Mouse (Mus musculus) liver, embryonic 16.5 days (tissue): ENCODE results near the gene Aqp5. TPM values are rescaled to one million over a fixed set of nuclear protein-coding genes. Genes with fewer than 3 reads are reported as not detected.

Experiments
- ATAC-seq: fragments of 200-750 bp; cut with Nextera tagmentation; 2 replicates; pipeline ENCODE4 v1.8.0; 2017; ENCODE audit warnings: low read depth, mild to moderate bottlenecking, moderate number of reproducible peaks, moderate library complexity
- H3K27ac ChIP-seq: fragments of 300-500 bp; sonication (generic); 2 replicates; pipeline ENCODE4 v1.5.1; 2014; ENCODE audit warnings: mild to moderate bottlenecking, low read length
- H3K27me3 ChIP-seq: fragments of 300-500 bp; sonication (generic); 2 replicates; pipeline ENCODE4 v1.6.1; 2014; ENCODE audit warnings: low read depth, low read length, mixed read lengths; ENCODE audit not compliant: control insufficient read depth, insufficient read depth
- H3K36me3 ChIP-seq: fragments of 300-500 bp; sonication (generic); 2 replicates; pipeline ENCODE4 v1.6.1; 2014; ENCODE audit warnings: mild to moderate bottlenecking; ENCODE audit not compliant: control insufficient read depth, insufficient read depth
- H3K4me1 ChIP-seq: fragments of 300-500 bp; sonication (generic); 2 replicates; pipeline ENCODE4 v1.6.1; 2014; ENCODE audit warnings: low read depth, low read length, mixed read lengths; ENCODE audit not compliant: control insufficient read depth
- H3K4me2 ChIP-seq: fragments of 300-500 bp; sonication (generic); 2 replicates; pipeline ENCODE4 v1.6.1; 2014; ENCODE audit warnings: low read depth, low read length, mixed read lengths
- H3K4me3 ChIP-seq: fragments of 300-500 bp; sonication (generic); 2 replicates; pipeline ENCODE4 v1.5.1; 2014; ENCODE audit warnings: low read depth, mild to moderate bottlenecking, low read length
- H3K9ac ChIP-seq: fragments of 300-500 bp; sonication (generic); 2 replicates; pipeline ENCODE4 v1.6.1; 2014; ENCODE audit warnings: low read depth, low read length
- H3K9me3 ChIP-seq: fragments of 300-500 bp; sonication (generic); replicated peaks from 2 replicates; pipeline ENCODE4 v1.6.1; 2016; ENCODE audit warnings: low read length; ENCODE audit not compliant: control insufficient read depth
- WGBS: fragments of 180-500 bp; shearing (Covaris S2); extraction: QIAGEN DNeasy Blood & Tissue Kit; methylation state at CpG from one replicate; pipeline ENCODE4 v1.1.7; 2014; ENCODE audit not compliant: insufficient replicate concordance; 5-methylcytosine and 5-hydroxymethylcytosine counted together
- polyA plus RNA-seq: library from polyadenylated mRNA; unstranded; fragments of >200 nt; fragmentation: Nextera tagmentation; extraction: Ambion mirVana; gene quantifications from 2 replicates; pipeline ENCODE4 v1.2.1, GENCODE M21; 2015

Aqp5 gene
- polyA plus RNA-seq, 1 experiment from 2014 or later = 0.07 TPM

DNA sequence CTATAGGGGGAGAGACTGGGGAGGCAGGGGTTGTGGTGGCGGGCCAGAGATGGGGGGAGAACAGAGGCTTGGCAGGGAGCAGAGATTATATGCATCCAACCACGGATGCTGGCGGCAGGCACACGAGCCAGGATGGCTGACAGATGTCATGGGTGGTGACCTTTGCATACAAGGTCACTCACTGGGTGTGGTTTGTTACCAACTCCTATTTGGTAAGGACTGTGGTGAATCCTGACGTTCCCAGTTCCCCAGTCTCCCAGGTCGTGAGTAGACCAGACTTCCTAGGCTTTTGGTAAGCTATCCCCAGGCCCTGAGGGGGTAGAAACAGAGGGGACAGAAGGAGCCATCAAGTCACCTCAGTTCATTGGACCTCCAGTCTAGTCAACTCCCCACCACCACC, 21.9 kb upstream of the Aqp5 start:
- no peak overlapping the region for H3K9ac ChIP-seq
- no peaks in the 10 kb centered on the region for H3K9me3 ChIP-seq
- no peaks in the 10 kb centered on the region for H3K36me3 ChIP-seq
- H3K27ac ChIP-seq = no peak overlapping the region
- WGBS = 51% methylated on average over 6 of the region's 6 CpGs
- no peak overlapping the region for H3K4me2 ChIP-seq
- no peaks in the 10 kb centered on the region; the same call in 1 of the 2 replicates for H3K27me3 ChIP-seq
- H3K4me1 ChIP-seq = no peaks in the 10 kb centered on the region
- ATAC-seq = no peak
- H3K4me3 ChIP-seq = no peak overlapping the region

DNA sequence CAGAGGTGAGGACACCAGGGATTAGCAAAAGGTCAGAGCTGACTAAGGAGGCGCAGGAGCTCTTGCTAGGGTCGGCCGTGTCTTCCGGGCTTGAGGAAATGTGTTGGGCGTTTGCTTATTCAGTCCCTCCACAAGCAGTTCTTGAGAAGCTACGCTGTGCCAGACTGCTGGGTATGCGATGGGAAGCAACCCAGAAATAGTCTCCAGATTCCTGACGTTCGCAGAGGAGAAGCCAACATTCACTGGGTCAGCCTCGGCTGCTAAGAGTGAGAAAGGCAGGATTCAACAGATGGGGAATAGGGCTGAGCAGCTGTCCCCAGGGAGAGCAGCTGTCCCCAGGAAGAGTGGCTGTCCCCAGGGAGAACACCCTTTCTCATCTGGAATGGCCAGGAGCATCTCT, 21.5 kb upstream of the Aqp5 start:
- Histone ChIP-seq H3K9ac (no peak overlapping the region), H3K36me3 (no peaks in the 10 kb centered on the region), H3K27me3 (no peaks in the 10 kb centered on the region; the same call in 1 of the 2 replicates), H3K4me2 (no peak overlapping the region), H3K4me3 (no peak overlapping the region), H3K4me1 (no peaks in the 10 kb centered on the region), H3K9me3 (no peaks in the 10 kb centered on the region), H3K27ac (no peak overlapping the region)
- WGBS = 58% methylated on average over 10 of the region's 10 CpGs
- ATAC-seq = no peak

DNA sequence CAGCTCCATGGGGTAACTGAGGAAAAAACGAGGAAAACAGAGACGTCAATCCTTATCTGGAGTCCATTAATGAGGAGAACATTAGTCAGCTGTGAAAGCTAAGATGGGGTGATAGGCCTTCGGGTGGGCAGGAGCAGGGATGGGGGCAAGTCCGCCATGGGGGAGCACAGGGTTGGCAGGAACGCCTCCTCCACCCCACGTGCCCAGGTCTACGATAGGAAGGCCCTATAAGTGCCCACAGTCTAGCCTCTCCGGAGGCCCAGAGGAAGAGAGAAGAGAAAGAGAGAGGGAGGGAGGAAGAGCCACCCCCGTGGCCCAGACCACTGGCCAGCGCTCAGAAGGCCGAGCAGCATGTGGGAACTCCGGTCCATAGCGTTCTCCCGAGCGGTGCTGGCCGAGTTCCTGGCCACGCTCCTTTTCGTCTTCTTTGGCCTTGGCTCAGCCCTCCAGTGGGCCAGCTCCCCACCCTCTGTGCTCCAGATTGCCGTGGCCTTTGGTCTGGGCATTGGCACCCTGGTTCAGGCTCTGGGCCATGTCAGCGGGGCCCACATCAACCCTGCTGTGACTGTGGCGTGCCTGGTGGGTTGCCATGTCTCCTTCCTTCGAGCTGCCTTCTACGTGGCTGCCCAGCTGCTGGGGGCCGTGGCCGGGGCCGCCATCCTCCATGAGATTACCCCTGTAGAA, 11.6 kb upstream of the Aqp5 start, which contains the start of gene Aqp2:
Gene Aqp2 (plus strand): TSS at position 254 of the 684 bp plus-strand sequence.
- no peak within 1 kb of the TSS for H3K4me2 ChIP-seq
- H3K36me3 ChIP-seq = no peaks in the 10 kb centered on the region
- no peak within 1 kb of the TSS for H3K27ac ChIP-seq
- WGBS = 67% methylated on average over 26 of the region's 26 CpGs
- H3K4me1 ChIP-seq = no peaks in the 10 kb centered on the region; the same call in none of the 2 replicates
- no peak within 1 kb of the TSS for H3K9ac ChIP-seq
- H3K27me3 ChIP-seq = peaks cover 32% of the 10 kb centered on the region
- no peak for ATAC-seq
- H3K9me3 ChIP-seq = no peaks in the 10 kb centered on the region
- H3K4me3 ChIP-seq = no peak within 1 kb of the TSS

DNA sequence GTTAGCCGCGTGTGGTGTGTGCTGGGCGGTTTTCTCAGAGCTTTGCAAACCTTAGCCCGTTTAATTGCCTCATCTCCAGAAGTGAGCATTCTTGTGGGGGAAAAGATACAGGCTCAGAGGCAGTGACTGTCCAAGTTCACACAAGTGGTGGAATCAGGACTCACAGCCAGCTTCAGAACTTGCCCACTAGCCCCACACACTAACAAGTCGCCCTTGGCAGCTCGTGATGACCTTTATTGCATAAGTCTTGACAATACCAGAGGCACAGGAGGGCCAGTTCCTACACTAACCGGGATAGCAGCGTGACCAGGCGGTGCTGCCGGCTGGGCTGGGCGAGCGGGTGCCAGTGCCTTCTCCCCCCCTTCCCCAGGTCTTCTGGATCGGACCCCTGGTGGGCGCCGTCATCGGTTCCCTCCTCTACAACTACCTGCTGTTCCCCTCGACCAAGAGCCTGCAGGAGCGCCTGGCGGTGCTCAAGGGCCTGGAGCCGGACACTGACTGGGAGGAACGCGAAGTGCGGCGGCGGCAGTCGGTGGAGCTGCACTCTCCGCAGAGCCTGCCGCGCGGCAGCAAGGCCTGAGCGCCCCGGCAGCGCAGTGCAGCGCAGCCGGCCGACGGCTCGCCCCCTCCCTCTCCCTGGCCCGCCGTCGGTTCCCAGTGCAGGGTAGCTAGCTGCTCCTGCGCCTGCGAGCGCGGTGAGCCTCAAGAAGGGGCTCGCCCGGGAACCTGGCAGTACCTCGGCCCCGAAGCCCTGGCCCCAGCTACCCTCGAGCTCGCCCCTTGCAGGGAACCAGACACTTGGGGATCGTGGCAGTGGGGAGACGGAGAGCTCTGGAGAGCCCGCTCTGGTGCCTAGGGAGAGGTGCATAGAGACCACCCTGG, 6.9 kb upstream of the Aqp5 start:
- Histone ChIP-seq H3K4me1 (no peaks in the 10 kb centered on the region; the same call in none of the 2 replicates), H3K9me3 (no peaks in the 10 kb centered on the region), H3K9ac (no peak overlapping the region), H3K36me3 (no peaks in the 10 kb centered on the region), H3K27me3 (peaks cover 78% of the 10 kb centered on the region), H3K4me2 (peak overlapping the region; percentile 30; the same call in 1 of the 2 replicates), H3K27ac (no peak overlapping the region), H3K4me3 (0 out of 2 replicates have a peak overlapping the region, but pooled peaks have one; percentile 18)
- 3% methylated on average over 54 of the region's 54 CpGs for WGBS
- ATAC-seq = no peak

DNA sequence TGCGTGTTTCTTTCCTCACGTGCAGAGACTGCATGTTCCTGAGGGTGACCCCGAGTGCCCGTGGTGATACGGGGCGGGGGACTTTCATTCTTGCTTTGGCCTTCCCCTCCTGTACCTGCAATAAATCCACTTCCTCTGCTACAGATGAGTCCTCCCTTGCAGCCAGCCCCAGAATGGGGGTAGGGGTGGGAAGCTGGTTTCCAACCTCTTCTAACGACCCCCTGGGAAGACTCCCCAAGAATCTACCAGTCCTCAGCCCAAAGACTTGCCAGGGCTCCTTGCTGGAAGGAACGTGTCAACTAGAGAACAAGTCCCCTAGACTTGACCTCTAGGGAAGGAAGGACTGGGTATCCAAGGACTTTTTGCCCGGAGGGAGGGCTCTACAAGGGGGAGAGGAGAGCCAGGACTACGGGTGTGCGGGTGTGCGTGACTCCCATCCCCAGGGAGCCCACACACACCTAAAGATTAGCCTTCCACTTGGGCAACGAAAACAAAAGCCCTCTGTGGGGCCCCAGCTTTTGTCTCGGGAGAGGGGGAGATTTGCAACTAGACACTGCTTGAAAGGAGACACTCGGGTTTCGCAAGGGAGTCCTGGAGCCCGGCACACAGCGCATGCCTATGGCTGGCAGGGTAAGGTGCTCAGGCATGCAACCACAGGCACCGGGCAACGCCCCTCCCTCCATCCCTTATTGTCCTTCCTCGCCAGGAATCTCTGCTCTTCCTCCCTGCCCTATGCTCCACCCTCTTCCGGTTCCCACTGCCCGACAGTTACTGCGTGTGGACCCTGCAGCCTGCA, 6.0 kb upstream of the Aqp5 start:
- peaks cover 87% of the 10 kb centered on the region for H3K27me3 ChIP-seq
- no peaks in the 10 kb centered on the region for H3K9me3 ChIP-seq
- no peak for ATAC-seq
- H3K4me2 ChIP-seq = peak overlapping the region; percentile 19; the same call in 1 of the 2 replicates
- under 1% methylated on average over 24 of the region's 24 CpGs for WGBS
- H3K27ac ChIP-seq = no peak overlapping the region
- H3K4me1 ChIP-seq = no peaks in the 10 kb centered on the region; the same call in none of the 2 replicates
- no peaks in the 10 kb centered on the region for H3K36me3 ChIP-seq
- no peak overlapping the region for H3K9ac ChIP-seq
- H3K4me3 ChIP-seq = no peak overlapping the region

DNA sequence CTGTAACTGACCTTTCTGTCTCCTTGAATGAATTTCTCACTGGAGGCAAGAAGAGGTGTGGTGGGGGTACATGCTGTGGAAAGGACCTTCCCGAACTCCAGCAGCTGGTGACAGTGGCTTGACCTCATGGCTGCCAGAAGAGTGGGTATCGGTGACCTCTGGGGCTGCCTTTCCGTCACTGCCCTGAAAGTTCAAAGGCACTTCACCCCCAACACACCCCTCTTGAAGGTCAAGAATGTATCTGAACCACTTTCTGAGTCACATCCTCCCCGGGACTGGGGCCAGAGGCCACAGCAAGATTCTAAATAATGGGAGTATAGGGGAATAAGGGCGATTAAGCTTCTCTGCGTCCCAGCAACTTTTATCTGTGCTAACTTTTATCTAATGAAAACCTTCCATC, 4.8 kb upstream of the Aqp5 start:
- Histone ChIP-seq H3K4me3 (no peak overlapping the region), H3K36me3 (no peaks in the 10 kb centered on the region), H3K9me3 (no peaks in the 10 kb centered on the region), H3K9ac (no peak overlapping the region), H3K4me2 (no peak overlapping the region), H3K27ac (no peak overlapping the region), H3K4me1 (no peaks in the 10 kb centered on the region; the same call in none of the 2 replicates), H3K27me3 (peaks cover 94% of the 10 kb centered on the region)
- 55% methylated on average over 6 of the region's 6 CpGs for WGBS
- ATAC-seq = no peak

DNA sequence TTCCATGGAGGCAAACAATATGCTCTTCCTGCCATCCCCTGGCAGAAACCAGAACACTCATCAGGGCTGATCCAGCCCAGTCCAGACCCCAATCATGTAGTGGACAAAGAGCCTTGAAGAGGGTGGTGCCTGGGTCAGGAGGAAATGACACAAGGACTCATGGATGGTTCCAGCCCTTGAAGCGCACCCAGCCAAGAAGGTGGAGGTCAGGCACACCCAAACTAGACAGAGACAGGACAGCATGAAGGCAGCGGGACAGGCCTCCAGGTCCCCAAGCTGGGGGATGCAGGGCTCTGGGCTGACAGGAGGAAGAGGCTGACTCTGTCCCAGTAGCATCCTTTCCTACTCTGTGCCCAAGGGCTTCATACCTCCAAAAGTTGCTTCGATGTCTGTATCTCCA, 4.1 kb upstream of the Aqp5 start:
- peaks cover 94% of the 10 kb centered on the region for H3K27me3 ChIP-seq
- no peak for ATAC-seq
- H3K4me2 ChIP-seq = no peak overlapping the region
- no peak overlapping the region for H3K9ac ChIP-seq
- 68% methylated on average over 3 of the region's 3 CpGs for WGBS
- H3K27ac ChIP-seq = no peak overlapping the region
- H3K9me3 ChIP-seq = no peaks in the 10 kb centered on the region
- H3K4me3 ChIP-seq = no peak overlapping the region
- no peaks in the 10 kb centered on the region for H3K36me3 ChIP-seq
- no peaks in the 10 kb centered on the region; the same call in none of the 2 replicates for H3K4me1 ChIP-seq

DNA sequence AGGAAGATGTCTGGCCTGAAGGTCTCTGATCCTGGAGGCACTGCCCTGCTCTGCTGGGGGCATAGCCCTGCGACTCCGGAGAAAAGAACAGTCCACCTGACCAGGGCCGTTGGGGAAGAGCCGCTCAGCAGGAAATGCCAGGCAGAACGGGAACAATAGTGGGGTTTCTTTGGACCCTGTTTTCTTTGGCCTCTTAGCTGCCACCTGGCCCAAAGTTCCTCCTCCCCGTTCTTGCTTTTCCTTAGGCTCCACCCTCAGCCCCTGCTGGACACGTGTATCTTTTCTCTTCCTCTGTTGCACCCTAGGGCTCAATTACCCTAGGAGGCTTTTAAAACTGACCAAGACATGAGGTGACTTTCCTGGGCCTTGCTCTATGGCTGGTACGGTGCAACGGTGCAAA, 1.3 kb upstream of the Aqp5 start:
- ATAC-seq = no peak
- Histone ChIP-seq H3K4me1 (no peaks in the 10 kb centered on the region; the same call in 1 of the 2 replicates), H3K27me3 (peaks cover 96% of the 10 kb centered on the region), H3K9ac (no peak overlapping the region), H3K9me3 (no peaks in the 10 kb centered on the region), H3K4me3 (no peak overlapping the region), H3K27ac (no peak overlapping the region), H3K4me2 (no peak overlapping the region), H3K36me3 (no peaks in the 10 kb centered on the region)
- WGBS = 5% methylated on average over 9 of the region's 9 CpGs
